Mouse (Mus musculus): ENCODE results near the gene Loxl4. TPM values are rescaled to one million over a fixed set of nuclear protein-coding genes. Genes with fewer than 3 reads are reported as not detected.

The Loxl4 gene
- total and polyA plus RNA-seq, 3 experiments, result 0.19 TPM; not detected in 2

GRCm38 (mm10) chr19:42563726-42564270, 48.8 kb downstream of the Loxl4 start:
- H3K9me3 ChIP-seq (replicated peaks; ENCODE audit: low read length), result no peaks in the 10 kb centered on the region
- no peak overlapping the region for H3K4me3 ChIP-seq (replicated peaks in 1 of 3; ENCODE audit: low read depth in 2 of 3, low read length in 2 of 3, poor library complexity in 1 of 3)
- peaks cover 8 to 57% of the 10 kb centered on the region in 2 experiments for H3K4me1 ChIP-seq (ENCODE audit: control insufficient read depth in 1 of 2, insufficient read depth in 2 of 2)
- TF ChIP-seq MEF2A (IDR thresholded peaks at IDR 0.05; ENCODE audit: borderline replicate concordance, low read depth, low read length), result 0 out of 2 replicates have a peak, but pooled peaks have one; percentile 22
- no peak for TF ChIP-seq JUND (conservative IDR thresholded peaks at IDR 0.05; ENCODE audit: low read depth, low read length)
- in situ Hi-C loops (cut with MboI; ENCODE audit: low pct_ligation_motif_present, low pct_unique_long_range_greater_than_20kb, low sequenced_read_pairs), result no loop called here
- dilution Hi-C loops (cut with MboI; ENCODE audit: extremely low pct_ligation_motif_present, extremely low pct_unique_long_range_greater_than_20kb, low sequenced_read_pairs), result no loop called here
- no peak overlapping the region for H3K4me2 ChIP-seq (ENCODE audit: insufficient read depth, low read depth, poor library complexity, severe bottlenecking)
- H3K9ac ChIP-seq (ENCODE audit: insufficient read depth, low read depth), result no peak overlapping the region
- H3K27ac ChIP-seq (ENCODE audit: insufficient read depth, low read depth), result no peak overlapping the region
- H3K36me3 ChIP-seq (replicated peaks in 1 of 2; ENCODE audit: control insufficient read depth in 1 of 2, insufficient read depth in 1 of 2, low read length in 1 of 2), result peaks cover 8 to 26% of the 10 kb centered on the region in 2 experiments
- H3K27me3 ChIP-seq (replicated peaks), result no peaks in the 10 kb centered on the region
- DNase-seq (ENCODE audit: extremely low read depth), result peak; percentile 49
- H3K79me2 ChIP-seq (replicated peaks; ENCODE audit: control insufficient read depth, extremely low read depth, insufficient read depth, poor library complexity, severe bottlenecking), result 0 out of 2 replicates have a peak, but pooled peaks cover 5% of the 10 kb centered on the region

GRCm38 (mm10) chr19:42562981-42563380, 49.6 kb downstream of the Loxl4 start:
- Histone ChIP-seq H3K9ac (ENCODE audit: insufficient read depth, low read depth) (no peak overlapping the region), H3K36me3 (replicated peaks in 1 of 2; ENCODE audit: control insufficient read depth in 1 of 2, insufficient read depth in 1 of 2, low read length in 1 of 2) (peaks cover 8 to 26% of the 10 kb centered on the region in 2 experiments), H3K4me3 (replicated peaks in 1 of 3; ENCODE audit: low read depth in 2 of 3, low read length in 2 of 3, poor library complexity in 1 of 3) (no peak overlapping the region), H3K27ac (ENCODE audit: insufficient read depth, low read depth) (no peak overlapping the region), H3K4me1 (ENCODE audit: control insufficient read depth in 1 of 2, insufficient read depth in 2 of 2) (peaks cover 9 to 64% of the 10 kb centered on the region in 2 experiments), H3K9me3 (replicated peaks; ENCODE audit: low read length) (no peaks in the 10 kb centered on the region), H3K79me2 (replicated peaks; ENCODE audit: control insufficient read depth, extremely low read depth, insufficient read depth, poor library complexity, severe bottlenecking) (0 out of 2 replicates have a peak, but pooled peaks cover 2% of the 10 kb centered on the region), H3K27me3 (replicated peaks) (no peaks in the 10 kb centered on the region), H3K4me2 (ENCODE audit: insufficient read depth, low read depth, poor library complexity, severe bottlenecking) (no peak overlapping the region)
- no peak for TF ChIP-seq HCFC1 (IDR thresholded peaks at IDR 0.05; ENCODE audit: low read depth, low read length)
- TF ChIP-seq CTCF (conservative IDR thresholded peaks at IDR 0.05 in 1 of 2, IDR thresholded peaks at IDR 0.05 in 1 of 2; ENCODE audit: low read depth in 2 of 2, low read length in 2 of 2), result no peak
- no peak for TF ChIP-seq ETS1 (conservative IDR thresholded peaks at IDR 0.05; ENCODE audit: low read depth, low read length)
- no peak for TF ChIP-seq ZMIZ1 (IDR thresholded peaks at IDR 0.05; ENCODE audit: low read depth, low read length)
- no peak for TF ChIP-seq JUND (conservative IDR thresholded peaks at IDR 0.05; ENCODE audit: low read depth, low read length)
- TF ChIP-seq GABPA (IDR thresholded peaks at IDR 0.05; ENCODE audit: insufficient replicate concordance, low read depth, low read length), result no peak
- no peak for TF ChIP-seq CHD1 (IDR thresholded peaks at IDR 0.05; ENCODE audit: low read depth, low read length)
- TF ChIP-seq PAX5 (IDR thresholded peaks at IDR 0.05; ENCODE audit: low read length), result no peak
- TF ChIP-seq UBTF (IDR thresholded peaks at IDR 0.05; ENCODE audit: low read depth, low read length), result no peak
- TF ChIP-seq POLR2A (IDR thresholded peaks at IDR 0.05; ENCODE audit: low read depth, low read length), result no peak
- TF ChIP-seq MAFK (IDR thresholded peaks at IDR 0.05; ENCODE audit: insufficient replicate concordance, low read length), result no peak
- TF ChIP-seq SIN3A (IDR thresholded peaks at IDR 0.05; ENCODE audit: low read length), result no peak
- no peak for TF ChIP-seq ZC3H11A (IDR thresholded peaks at IDR 0.05; ENCODE audit: low read depth, low read length)
- no peak for TF ChIP-seq USF1 (IDR thresholded peaks at IDR 0.05; ENCODE audit: low read depth, low read length)
- no peak for TF ChIP-seq BHLHE40 (IDR thresholded peaks at IDR 0.05; ENCODE audit: low read depth, low read length)
- no peak for TF ChIP-seq MAX (IDR thresholded peaks at IDR 0.05; ENCODE audit: low read length)
- in situ Hi-C loops (cut with MboI; ENCODE audit: low pct_ligation_motif_present, low pct_unique_long_range_greater_than_20kb, low sequenced_read_pairs), result no loop called here
- no peak for DNase-seq (ENCODE audit: extremely low read depth)
- dilution Hi-C loops (cut with MboI; ENCODE audit: extremely low pct_ligation_motif_present, extremely low pct_unique_long_range_greater_than_20kb, low sequenced_read_pairs), result no loop called here
